Mouse (Mus musculus) activated CD4-positive, CD25-positive, alpha-beta regulatory T cell, adult 4 months (primary cell): ENCODE data around the gene Pde2a. TPM values are rescaled to one million over a fixed set of nuclear protein-coding genes. Genes with fewer than 3 reads are reported as not detected.

Source experiments
- ATAC-seq: one replicate; pipeline ENCODE4 v1.8.0; 2017
- polyA plus RNA-seq, 2 experiments: library from polyadenylated mRNA; unstranded; fragments of 100-300 nt; shearing (Covaris generic); gene quantifications; one replicate each; pipeline ENCODE4 v1.2.1; 2017

Gene Pde2a
- polyA plus RNA-seq, 2 experiments from 2014 or later: 13.4 to 18.5 TPM

- ATAC-seq: no peak
Measured at GRCm38 (mm10) chr7:101410267-101410936, 11.1 kb upstream of the Pde2a start, which contains the start of gene Gm45837. Gm45837 (plus strand) TSS chr7:101410886.

DNA sequence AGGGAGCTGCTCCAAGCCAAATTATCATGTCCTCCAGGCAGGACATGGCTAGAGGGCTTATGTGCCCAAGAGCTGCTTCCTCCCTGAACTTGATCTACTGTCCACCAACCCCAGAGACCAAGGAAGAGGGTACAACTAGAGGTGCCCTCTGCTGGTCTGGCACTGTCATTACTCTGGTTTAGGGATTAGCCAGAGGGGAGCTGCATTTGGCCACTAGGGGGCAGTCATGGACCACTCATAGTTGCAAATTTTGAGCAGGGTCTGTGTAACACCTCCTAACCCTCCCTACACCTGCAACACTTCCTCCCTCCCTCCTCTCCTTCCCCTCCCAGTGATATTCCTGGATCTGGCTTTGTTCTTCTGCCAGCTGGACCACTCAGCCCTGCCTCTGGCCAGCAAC, 8.7 kb upstream of the Pde2a start:
- ATAC-seq: peak; percentile 80

GRCm38 (mm10) chr7:101414209-101414608, 7.3 kb upstream of the Pde2a start:
- ATAC-seq: peak; percentile 26

DNA sequence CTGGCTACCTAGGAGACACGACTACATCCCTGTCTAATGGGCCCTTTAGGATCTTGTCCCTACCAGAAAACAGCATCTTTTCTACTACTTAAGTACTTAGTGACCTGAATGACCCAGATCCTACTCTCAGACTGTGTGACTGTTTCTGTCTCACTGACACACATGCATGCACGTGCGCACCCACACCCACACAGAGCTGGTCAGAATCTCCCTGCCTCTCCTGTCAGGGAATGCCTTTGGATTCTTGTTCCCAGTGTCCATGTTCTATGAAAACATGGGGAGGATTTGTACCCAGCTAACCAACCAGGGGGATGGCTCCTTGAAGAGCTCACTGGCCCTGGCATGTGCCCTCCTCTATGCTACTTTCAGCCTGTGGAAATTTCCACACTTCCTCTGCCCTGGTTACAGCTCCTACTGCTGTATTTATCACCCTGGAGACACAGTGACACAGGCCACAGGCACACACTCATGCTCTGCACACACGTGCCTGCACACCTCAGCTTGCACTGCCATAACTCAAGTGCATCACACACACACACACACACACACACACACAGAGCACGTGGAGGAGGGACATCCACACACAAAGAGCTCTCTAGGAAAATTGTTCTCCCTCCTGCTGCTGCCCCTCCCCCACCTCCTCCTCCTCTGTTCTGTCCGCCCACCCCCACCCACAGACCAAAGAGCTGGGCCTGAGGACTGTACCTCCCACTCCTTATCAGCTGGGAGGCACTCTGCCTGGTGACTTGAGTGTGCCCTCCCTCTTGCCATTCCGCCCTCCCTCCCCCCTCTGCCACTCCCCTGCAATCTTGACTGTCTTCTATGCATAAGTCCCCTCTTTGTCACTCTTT, 6.6 kb upstream of the Pde2a start:
- no peak for ATAC-seq

GRCm38 (mm10) chr7:101415512-101416100, 5.9 kb upstream of the Pde2a start:
- ATAC-seq: no peak

DNA sequence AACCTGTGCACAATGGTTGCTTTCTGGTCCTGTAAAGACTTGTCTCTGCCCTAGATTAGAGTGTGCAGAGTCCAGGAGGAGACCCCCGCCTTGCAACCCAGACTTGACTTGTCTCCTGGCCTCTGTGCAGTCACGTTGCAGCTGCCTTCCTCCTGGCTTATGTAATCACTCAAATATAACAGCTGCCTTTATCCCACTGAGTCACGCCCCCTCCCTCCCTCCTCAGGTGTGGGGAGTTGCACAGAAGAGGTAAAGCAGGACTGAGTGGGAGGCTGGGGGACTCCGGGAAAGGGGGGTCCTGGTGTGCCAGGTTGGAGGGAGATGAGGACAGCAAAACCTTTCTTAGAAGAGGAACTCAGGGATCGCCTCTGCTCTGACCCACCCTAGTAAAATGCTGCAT, 5.1 kb upstream of the Pde2a start:
- ATAC-seq: no peak

DNA sequence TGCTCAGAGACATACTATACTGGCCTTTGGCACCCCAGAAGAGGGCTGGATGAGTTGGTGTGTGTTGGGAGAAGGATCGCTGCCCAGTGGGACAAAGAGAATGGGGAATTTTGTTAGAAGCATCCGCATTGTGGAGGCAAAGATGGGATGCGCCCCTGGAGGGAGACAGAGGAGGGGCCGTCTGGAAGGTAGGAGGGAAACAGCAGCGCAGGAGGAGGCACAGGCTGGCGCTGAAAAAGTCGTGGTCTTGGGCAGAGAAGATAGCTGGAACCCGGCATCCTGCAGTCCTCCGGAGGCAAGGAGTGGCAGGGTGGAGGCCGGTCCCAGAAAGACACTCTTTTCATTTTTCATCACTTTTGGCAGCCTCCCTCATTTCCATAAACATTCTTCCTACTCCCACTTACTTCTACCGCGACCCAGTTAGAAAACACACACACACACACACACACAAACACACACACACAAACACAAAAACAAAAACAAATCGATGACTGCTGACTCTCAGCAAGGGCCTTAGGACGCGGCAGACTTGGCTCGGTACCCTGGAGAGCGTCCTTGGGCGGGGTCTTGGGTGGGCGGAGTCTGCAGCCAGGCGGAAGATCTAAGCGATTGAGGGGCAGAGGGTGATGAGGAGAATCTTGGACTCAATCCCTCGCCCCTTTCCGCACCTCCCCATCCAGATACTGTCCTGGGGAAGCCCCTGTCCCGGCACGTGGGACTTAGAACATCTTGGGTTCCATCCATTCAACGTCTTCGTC, 2.3 kb upstream of the Pde2a start:
- no peak for ATAC-seq

DNA sequence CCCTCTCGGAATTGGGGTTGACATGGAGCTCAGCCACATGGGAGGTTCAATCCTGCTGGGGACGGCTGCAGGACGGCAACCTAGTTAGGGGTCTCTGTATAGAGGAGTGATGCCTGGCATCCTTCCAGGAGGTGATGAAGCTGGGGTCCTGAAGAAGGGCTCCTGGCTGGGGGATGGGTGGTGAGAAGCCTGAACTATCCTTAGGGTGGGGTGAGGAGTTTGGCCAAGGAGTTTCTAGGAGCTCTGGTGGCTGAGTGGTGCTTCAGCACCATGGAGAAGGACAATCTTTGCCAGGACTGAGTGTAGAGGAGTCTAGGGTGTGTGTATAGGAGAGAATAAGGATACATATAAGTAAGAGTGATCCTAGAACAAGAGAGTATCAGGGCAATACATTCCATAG, 578 bp downstream of the Pde2a start:
- ATAC-seq: no peak

DNA sequence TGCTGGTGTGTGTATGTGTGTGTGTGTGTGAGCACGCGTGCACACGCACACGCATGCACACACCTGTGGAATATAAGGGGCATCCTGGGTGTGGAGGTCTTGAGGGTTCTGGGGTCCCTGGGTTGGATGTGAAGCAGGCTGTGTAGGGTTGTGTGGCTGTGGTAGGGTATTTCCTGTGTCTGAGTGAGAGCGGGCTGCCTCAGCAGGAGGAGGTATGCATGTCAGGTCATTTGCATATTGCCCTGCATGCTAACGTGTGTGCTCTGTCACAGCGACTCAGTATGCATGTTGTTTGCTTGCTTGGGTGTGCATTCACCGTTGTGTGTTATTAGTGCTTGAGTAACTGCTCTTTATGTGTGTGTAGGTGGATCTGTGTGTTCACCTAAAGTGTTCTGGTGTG, 1.2 kb downstream of the Pde2a start:
- peak; percentile 43 for ATAC-seq

DNA sequence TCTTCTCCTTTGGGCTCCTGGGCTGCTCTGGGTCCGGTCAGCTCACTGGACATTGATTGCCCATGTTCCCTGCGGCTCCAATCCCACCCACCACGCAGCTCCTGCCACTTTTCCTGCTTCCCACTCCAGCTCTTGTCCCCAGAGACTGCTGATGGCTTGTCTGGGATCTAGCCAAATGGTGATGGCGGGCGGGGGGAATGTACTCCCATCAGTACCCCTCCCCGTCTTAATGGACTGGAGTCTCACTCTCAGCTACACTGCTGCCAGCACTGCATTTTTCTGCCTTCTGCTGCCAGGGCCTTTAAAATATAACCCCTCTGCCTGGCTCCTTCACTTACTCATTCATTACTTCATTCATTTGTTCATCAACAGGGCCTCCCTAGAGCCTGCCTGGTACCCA, 2.5 kb downstream of the Pde2a start:
- ATAC-seq: no peak

- ATAC-seq: no peak
Measured at GRCm38 (mm10) chr7:101426692-101427091, 5.2 kb downstream of the Pde2a start.

DNA sequence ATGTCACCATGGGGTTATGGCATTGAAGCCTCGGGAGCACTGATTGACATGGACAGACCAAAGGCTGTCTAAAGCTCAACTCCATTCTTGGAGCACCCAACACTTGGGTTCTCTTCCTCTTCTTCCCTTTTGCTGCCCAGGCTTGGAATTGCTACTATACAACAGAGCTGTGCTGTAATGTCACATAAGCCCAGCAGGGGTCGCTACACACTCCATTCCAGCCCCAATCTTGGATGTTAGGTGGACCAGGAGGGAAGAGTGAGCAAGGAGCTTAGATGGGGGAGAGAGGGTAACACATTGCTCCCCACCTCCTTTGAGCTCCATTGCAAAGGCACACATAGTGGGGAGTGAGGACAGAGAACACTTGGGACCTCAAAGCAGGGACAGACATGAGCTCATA, 6.2 kb downstream of the Pde2a start:
- no peak for ATAC-seq

DNA sequence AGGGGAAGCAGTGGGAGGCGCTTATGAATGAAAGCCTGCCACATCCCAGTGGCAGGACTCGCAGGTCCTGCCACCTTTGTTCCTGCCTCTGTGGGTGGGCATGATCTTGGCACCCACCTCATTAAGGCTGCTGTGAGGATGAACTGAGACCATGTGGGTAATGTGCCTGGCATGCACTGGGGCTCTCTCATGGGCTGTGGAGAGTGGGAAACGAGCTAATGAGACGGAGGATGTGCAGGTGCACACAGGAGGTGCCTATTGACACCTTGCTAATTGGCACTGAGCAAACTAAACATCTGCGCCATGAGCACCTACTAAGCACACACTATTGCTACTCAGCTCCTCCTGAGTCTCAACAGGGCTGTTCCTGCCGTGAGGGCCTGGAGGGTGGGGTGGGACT, 13.5 kb downstream of the Pde2a start:
- no peak for ATAC-seq

GRCm38 (mm10) chr7:101437876-101438275, 16.4 kb downstream of the Pde2a start:
- ATAC-seq: no peak

DNA sequence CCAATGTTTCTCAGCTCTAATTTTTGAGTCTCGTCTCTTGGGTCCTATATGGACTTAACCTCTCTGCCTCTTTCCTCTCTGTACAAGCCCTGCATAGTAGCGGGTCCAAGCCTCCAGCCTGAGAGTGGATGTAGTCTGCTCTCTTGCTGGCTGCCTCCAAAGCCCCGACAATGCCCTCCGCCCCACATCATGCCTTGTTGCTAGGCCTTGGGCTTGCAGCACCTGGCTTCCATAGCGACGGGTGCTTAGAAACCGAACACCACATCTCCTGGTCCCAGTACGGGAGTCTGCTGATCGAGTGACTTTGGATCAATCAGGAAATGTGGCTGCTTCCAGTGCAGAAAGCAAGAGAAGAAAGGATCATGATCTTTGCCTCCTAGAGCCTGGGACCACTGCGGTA, 21.6 kb downstream of the Pde2a start:
- ATAC-seq: no peak

DNA sequence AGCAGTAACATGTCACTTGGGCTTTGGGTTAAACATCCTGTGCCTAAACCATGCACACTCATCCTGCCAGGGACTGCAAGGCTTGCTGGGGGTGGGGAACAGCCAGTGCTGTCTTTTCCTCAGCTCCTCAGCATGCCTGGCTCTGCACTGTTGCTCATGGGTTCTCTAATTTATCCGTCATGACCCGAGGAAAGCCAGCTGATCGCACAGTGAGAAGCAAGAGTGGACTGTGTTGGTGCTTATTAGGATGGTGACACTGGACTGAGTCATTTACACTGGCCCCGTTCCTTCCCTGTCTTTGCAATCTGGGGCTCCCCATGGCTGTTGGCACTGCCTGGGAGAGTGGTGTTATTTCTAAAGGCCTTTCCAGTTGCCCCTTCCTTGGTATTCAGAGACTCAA, 22.7 kb downstream of the Pde2a start:
- ATAC-seq: no peak

- no peak for ATAC-seq
Measured at GRCm38 (mm10) chr7:101449855-101450254, 28.4 kb downstream of the Pde2a start.

- ATAC-seq: peak; percentile 76
Measured at GRCm38 (mm10) chr7:101450422-101451401, 29.2 kb downstream of the Pde2a start.

DNA sequence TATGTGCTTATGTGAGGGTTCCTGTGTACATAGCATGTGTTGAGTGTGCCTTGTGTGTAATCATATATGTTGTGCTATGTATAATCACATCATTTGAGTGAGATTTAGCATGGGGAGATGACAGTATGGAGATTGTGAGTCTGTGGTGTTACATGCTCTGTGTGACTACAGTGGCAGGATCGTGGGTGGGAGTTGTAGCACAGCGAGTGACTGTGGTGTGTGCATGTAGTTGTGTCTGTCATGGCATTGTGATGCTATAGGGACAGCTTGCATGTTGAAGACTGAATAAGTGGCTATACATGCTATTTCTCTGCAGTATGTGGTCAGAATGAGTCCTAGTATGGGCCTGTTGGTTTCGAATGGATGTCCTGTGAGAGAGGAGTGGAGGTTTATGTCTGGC, 31.2 kb downstream of the Pde2a start:
- no peak for ATAC-seq

DNA sequence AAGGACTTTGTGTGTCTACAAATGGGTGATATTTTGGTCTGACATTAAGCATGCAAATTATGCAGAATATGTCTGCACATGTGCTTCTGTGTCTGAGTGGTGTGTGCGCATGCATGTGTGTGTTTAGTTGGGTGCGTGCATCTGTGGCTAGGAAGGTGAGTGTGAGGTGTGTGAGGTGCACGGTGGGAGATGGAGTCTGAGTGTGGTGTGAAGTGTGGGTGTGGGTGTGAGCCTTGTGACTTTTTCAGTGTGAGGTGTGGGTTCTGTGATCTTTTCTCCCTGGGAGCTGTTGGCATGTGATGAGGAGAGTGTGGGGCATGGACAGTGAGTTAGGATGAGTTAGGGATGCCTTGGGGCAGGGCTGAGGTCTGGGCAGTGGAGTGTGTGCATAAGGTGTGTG, 31.8 kb downstream of the Pde2a start:
- ATAC-seq: no peak

DNA sequence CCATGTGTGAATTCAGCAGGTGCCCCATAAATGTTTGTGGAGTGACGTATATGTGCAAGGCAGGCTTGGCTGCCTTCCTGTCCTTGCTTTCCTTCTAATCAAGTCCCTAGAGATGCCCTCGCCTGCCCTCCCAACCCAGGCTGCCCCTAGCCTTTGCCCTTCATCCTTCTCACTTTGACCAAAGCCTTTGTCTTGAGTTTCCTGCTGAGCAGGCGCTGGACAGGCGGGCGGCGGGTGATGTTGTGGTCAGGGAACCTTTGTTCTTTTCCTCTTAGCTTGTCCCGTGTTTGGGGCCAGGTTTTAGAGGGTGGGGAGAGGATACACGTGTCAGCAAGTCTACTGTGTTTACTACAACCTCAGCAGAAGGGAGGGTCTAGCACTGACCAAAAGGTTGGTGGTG, 32.2 kb downstream of the Pde2a start:
- no peak for ATAC-seq

DNA sequence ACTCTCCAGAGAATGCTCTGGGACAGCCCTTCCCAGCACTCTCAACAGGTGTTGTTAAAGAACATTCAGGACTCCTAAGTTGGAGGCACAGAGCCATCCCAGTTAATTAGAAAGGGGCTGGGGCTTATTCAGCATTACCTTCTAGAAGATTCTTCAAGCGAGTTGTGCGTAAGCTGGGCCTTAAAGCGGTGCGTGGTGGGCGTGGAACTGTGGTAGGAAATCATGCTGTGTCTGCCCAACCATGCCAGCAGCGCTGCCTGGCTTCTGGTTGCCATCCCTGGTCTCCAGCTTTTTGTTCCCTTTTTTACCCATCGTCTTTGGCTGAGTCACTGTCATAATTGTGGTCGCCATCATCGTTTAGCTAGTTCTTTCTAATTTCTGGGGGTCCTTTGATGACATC, 33.0 kb downstream of the Pde2a start:
- no peak for ATAC-seq
